Mouse (Mus musculus) retina, postnatal 7 days (tissue): ENCODE data around the gene Ndufv1.
"Not testable (repeated sequence)": the region's sequence is repeated elsewhere in the genome, so short reads cannot be mapped to it uniquely, and the experiment has no call there.

Source experiments
- DNase-seq: peaks from one replicate; pipeline ENCODE4 v3.0.0-alpha.2; 2012; ENCODE audit warnings: low read depth, low spot score

Gene Ndufv1

GRCm38 (mm10) chr19:4012432-4013022 lies at the start of gene Ndufv1:
Gene Ndufv1, minus strand, starts transcription at chr19:4012806.
- DNase-seq = peak; percentile 97

- no peak for DNase-seq
Observed at GRCm38 (mm10) chr19:4060899-4061465, 48.4 kb upstream of the Ndufv1 start.

GRCm38 (mm10) chr19:4060044-4060898 lies 47.7 kb upstream of the Ndufv1 start:
- not testable (repeated sequence) for DNase-seq

GRCm38 (mm10) chr19:4059069-4059740 lies 46.6 kb upstream of the Ndufv1 start, which contains the start of gene Gstp3:
Gene Gstp3, minus strand, starts transcription at chr19:4059569.
- DNase-seq = no peak

GRCm38 (mm10) chr19:4058581-4058980 lies 46.0 kb upstream of the Ndufv1 start:
- DNase-seq = no peak

- no peak for DNase-seq
Observed at GRCm38 (mm10) chr19:4057962-4058361, 45.4 kb upstream of the Ndufv1 start.

GRCm38 (mm10) chr19:4057389-4057788 lies 44.8 kb upstream of the Ndufv1 start:
- DNase-seq = no peak

GRCm38 (mm10) chr19:4056727-4057126 lies 44.1 kb upstream of the Ndufv1 start:
- no peak for DNase-seq

GRCm38 (mm10) chr19:4055947-4056693 lies 43.5 kb upstream of the Ndufv1 start:
- DNase-seq = no peak

- DNase-seq = no peak
Observed at GRCm38 (mm10) chr19:4055216-4055946, 42.8 kb upstream of the Ndufv1 start.

GRCm38 (mm10) chr19:4054613-4055012 lies 42.0 kb upstream of the Ndufv1 start:
- no peak for DNase-seq

GRCm38 (mm10) chr19:4052516-4053030 lies 40.0 kb upstream of the Ndufv1 start:
- DNase-seq = no peak

- peak; percentile 56 for DNase-seq
Observed at GRCm38 (mm10) chr19:4051741-4052515, 39.3 kb upstream of the Ndufv1 start.

- no peak for DNase-seq
Observed at GRCm38 (mm10) chr19:4051016-4051415, 38.4 kb upstream of the Ndufv1 start.

GRCm38 (mm10) chr19:4049069-4049468 lies 36.5 kb upstream of the Ndufv1 start:
- not testable (repeated sequence) for DNase-seq

- peak; percentile 73 for DNase-seq
Observed at GRCm38 (mm10) chr19:4047859-4048258, 35.3 kb upstream of the Ndufv1 start.

GRCm38 (mm10) chr19:4046866-4047254 lies 34.3 kb upstream of the Ndufv1 start:
- DNase-seq = no peak

GRCm38 (mm10) chr19:4045966-4046865 lies 33.6 kb upstream of the Ndufv1 start, which contains the start of gene Gstp2:
Gene Gstp2, minus strand, starts transcription at chr19:4046023.
- no peak for DNase-seq
